Mouse (Mus musculus) gonadal fat pad, adult 2 months (tissue): ENCODE measurements around the gene Heyl. TPM values are rescaled to one million over a fixed set of nuclear protein-coding genes. Genes with fewer than 3 reads are reported as not detected.

Experiments
- DNase-seq: peaks from one replicate; pipeline ENCODE4 v3.0.0-alpha.2; 2012; ENCODE audit warnings: low read depth
- polyA plus RNA-seq: library from polyadenylated mRNA; depleted of rRNA; stranded (reverse); fragments of >200 nt; gene quantifications from 2 replicates; pipeline ENCODE4 v1.2.3, GENCODE M21; 2012; rRNA removed

The Heyl gene
- polyA plus RNA-seq = 7.3 and 8.5 TPM in 2 replicates

DNA sequence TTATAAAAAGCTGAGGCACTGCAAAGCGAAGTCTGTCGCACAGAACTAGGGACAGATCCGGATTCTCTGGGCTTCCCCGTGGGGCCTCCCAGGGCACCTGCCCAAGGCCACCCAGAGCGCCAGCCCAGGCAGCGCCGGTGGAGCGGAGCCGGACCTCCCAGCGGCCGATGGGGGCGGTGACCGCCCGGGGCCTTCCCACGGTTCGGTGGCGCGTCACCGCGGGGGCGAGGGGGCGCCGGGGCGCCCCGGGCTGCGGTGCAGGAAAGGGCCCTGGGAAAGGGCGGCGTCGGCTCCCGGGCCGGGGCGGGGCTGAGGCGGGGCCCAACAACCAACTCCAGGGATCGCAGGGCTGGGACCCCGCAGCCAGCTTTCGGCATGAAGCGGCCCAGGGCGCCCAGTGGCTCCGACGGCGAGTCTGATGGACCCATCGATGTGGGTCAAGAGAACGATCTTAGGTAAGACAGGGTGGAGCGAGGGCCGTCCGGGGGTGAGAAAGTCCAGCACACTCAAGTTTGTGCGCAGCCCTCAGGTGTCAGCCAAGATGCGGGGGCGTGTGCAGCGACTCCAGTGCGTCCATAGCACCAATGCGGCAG lies at the start of gene Heyl:
Gene Heyl, plus strand, starts transcription at position 65 of the 593 bp plus-strand sequence.
- no peak for DNase-seq

DNA sequence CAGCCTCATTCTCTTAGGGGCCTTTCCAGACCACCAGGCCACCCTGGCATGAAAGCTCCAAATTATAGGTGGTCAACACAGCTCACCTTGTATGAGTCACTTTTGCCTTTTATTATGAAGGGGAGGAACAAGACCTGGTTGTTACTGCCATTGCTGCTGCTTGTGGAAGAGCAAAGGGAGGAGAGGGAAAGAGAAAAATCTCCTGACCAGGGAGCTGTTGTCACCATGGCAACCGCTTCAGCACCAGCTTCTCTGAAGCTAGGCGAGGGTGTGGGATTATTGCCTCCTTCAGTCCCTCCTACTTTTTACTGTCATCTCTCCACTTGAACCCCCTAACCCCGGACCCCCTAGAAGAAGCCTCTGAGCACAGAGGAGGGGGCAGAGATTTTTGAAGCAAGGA lies 48.5 kb upstream of the Heyl start:
- DNase-seq = no peak

DNA sequence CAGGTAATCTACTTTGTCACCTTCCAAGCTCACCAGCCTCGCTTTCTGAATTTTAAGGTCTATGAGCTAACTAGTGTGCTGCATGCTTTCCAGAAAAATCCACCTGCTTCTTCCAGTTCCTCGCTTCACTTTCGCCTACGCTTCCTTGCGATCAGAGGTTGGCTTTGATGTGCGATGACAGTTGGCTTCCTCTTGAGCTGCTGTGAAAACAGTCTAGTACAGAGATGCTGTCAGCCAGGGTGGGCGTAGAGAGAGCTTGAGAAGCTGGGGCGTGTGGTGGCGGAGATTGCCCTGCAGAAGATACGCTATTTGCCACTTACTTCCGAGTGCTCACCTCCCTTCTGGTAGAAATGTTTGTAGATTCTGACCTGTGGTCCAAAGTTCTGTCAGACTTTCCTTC lies 41.0 kb upstream of the Heyl start:
- no peak for DNase-seq

DNA sequence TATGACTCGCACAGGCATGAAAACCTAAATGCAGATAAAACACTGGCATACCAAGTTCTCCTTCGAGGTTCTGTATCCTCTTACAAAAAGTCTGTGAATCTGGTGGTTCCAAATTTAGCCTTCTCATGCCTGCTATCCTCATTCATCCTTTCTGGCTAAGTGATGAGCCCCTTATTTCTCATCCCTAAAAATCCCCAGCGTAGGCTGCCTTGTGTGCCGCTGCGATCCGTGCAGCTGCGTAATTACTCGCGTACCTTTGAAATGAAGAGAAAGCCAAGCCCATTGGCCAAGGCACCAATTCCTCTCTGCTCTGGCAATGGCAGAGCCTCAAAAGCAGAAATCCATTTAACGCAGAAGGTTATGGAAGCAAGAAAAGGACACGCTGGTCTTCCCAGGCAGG lies 39.6 kb upstream of the Heyl start:
- no peak for DNase-seq

DNA sequence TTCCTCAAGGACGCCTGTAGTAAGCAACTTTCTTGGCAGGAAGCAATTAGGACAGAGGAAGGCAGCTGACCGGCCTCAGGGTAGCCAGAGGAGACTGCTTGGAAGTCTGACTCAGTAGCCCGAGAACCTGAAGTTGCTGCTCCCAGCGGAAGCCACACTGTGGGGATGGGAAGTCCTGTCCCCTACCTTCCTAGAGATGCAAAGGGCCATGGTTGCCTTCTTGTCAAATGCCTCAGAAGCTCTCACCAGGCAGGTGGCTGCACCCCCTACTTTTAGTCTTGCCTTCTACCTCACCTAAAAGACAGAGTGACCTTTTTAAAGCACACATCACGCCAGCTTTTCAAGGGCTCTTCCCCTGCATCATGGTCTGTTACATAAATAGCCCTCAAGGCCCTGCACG lies 36.7 kb upstream of the Heyl start:
- no peak for DNase-seq

DNA sequence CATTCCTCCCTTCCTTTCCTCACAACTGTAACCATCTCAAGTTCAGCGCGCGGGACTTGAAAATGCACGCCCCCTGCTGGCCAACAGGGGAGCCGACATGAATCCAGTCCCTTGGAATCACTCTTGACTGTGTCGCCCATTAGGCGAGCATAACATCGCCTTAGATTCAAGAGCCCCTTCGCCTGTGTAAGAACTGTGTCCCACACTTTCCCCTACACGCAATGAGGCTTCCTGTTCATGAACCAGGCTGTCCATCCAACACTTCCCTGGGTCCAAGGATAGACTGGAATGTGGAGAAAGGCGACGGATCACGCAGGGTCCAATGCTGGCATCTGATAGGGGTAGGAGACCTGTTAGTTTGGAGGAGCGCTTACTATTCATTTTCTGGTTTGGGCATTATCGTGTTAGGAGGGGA lies 32.6 kb upstream of the Heyl start:
- DNase-seq = no peak

DNA sequence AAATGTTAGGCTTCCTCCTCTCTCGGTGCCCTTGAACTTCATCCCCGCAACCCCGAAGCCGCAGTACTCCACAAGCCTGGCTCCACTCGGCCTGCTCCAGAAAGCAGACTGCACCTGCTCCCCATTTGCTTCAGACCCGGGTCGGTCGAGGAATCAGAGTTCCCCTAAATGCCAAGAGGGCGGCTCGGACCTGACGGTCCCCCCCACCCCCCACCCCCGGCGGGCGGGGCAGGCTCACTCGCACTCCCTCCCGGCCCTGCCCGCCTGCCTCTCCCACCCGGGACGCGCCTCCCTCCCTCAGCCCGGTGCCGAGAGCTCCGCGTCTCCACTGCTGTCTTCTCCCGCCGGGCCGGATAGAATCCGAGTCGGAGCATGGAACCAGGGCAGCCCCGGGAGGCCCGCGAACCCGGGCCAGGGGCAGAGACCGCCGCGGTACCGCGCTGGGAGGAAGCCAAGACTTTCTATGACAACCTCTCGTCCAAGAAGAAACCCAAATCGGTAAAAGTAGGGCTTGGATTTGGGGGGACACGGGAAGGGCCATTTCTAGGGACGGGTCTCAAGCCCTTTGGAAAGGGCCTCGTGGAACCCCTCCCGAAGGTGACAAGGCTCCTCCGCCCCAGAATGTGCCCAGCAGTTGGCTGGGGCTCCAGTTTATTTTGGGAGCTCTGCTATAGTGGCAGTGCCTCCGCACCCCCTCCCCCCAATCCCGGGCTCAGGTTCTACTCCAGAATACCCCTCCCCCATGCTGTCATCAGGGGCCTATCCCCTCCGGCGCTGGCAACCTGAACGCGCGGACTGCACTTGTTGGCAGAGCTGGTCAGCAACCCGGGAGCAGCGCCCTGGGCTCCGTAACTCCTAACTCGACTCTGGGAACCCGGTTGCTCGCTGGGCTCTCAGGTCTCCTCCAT lies 31.9 kb upstream of the Heyl start, which contains the start of gene Nt5c1a:
Gene Nt5c1a, plus strand, starts transcription at position 319 of the 908 bp plus-strand sequence.
- DNase-seq = no peak

DNA sequence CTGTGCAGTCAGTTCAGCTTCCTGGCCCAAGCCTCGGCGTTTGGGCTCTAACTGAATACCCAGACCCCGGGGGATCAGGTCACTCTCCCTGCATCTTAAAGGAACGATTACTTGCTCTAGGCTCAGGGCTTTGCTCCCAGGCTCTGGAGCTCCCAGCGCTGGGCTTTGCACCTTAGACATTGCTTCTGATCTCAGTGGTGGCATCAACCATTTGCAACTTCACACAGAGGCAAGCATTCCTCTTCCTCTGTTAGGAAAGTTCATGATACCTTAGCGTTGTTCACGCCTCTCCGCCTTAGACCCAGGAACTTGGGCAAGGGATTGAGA lies 31.3 kb upstream of the Heyl start:
- no peak for DNase-seq

DNA sequence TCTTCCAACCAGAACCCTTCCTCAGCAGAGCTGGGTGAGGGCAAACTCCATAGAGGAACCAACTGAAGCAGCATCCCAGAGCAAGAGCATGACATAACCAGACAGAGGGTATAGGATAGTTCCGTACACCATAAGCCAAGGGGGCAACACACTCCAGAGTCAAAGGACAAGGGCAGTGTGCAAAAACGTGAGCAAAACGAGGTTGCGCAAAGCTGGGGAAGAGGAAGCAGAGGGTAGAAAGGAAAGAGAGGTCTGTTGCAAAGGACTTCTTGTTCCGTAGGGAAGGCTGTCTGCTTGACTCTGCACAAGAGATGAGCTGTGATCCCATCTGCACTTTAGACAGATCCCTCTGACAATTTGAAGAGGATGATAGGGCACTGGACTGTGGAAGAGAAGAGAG lies 26.0 kb upstream of the Heyl start:
- DNase-seq = no peak

DNA sequence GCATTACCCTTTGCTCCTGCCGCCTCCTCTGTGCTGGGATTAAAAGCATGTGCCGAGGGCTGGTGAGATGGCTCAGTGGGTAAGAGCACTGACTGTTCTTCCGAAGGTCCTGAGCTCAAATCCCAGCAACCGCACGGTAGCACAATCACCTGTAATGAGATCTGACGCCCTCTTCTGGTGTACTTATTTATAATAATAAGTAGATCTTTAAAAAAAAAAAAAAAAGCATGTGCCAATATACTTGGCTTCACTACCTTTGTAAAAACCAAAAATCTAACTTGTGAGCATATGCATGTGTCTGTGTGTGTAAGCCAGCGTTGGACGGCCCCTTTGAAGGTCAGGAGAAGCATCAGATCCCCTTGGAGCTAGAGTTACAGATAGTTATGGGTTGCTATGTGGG lies 22.4 kb upstream of the Heyl start:
- DNase-seq = no peak

DNA sequence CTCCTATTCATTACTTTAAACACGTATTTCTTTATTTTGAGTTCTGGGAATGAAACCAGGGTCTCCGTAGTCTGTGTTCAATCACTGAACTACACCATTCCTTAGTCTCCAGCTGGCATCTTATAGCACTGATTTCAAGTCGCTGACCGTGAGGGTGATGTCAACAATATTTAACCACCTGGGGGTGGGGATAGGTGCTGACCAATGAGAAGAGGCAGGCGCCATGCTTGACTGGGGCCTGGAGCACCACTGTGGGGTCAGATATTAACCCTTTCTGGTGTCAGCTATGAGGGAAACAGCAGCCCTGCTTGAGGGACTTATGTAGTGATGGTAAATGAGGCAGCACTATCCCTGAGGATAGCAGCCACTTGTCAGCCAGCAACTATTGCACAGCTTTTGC lies 21.9 kb upstream of the Heyl start:
- DNase-seq = no peak

DNA sequence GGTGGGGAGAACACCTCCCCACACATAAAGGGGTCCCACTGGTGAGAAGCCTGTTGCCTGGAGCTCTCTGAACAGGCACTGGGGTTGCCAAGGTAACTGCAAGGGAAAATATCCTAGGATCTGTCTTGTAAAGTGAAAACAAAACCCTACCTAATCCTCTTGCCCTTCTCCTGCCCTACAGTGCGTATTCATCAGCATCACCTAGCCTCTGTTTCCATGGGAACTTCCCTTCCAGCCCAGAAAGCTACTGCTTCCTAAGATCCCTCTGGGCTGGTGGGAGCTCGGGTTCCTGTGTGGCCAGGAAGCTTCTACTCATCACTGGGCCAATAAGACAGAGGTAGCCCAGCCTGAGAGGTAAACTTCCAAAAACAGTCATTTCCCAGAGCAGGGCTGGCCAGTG lies 21.0 kb upstream of the Heyl start:
- DNase-seq = no peak

- DNase-seq = no peak
These were observed 19.4 kb upstream of the Heyl start for GRCm38 (mm10) chr4:123213975-123214374.

- DNase-seq = no peak
These were observed 18.0 kb upstream of the Heyl start for GRCm38 (mm10) chr4:123215367-123215766.

DNA sequence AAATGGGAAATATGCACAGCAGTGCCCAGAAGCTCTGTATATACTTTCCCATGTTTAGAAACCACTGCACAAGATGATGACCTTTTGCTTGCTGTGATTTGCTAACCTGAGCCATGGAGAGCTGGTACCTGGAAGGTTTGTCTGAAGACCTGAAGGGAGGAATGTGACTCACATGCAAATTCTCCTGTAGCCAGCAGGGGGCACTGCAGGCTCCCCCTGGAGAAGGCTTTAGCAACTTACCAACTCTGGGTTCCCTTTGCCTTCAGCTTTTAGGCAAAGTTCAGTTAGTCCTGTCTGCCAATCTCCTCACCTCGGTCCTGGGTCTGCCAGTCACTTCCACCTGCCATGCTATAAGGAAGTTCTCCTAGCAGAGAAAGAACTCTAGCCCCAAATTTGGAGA lies 16.6 kb upstream of the Heyl start:
- no peak for DNase-seq

DNA sequence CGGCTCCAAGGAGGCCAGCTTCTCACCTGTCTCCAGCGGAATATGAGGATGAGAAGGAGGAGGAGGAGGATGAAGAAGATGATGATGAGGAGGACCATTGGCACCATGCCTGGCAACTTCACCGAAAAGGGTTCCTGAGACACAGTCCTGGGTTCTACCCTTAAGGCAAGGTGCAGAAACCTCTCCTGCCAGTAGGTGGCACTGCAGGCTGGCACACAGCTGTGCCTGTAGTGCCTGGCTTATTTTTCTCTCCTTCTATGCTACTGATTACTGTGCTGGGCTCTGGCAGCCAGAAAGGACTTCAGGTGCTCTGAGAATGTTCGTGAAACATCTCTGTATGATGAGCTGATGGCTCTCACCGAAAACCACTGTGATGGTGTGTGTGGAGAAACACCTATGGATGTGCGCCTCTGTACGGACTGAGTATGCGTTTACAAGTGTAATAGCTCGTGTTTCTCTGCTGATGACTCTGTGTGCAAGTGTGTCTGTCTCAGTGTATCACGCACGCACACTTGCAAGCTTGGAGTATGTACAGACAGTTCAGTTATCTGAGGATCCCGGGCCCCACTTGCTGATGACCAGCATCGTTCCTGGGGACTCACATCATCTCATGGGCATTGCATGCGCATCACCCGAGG lies 13.5 kb upstream of the Heyl start:
- no peak for DNase-seq

- no peak for DNase-seq
These were observed 12.7 kb upstream of the Heyl start for GRCm38 (mm10) chr4:123220637-123221036.

DNA sequence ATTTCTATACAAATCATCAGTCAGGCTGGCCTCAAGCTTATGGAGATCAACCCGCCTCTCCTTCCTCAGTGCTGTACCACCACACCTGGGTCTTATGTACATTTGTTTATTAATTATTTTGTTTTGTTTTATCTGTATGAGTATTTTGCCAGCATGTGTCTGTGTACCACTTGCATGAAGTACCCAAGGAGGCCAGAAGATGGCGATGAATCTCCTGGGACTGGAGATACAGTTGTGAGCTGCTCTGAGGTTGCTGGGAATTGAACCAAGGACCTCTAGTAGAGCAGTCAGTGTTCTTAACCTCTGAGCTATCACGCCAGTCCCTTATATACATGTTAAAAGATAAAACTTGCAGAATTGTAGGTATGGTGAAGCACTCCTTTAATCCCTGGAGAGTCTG lies 10.0 kb upstream of the Heyl start:
- no peak for DNase-seq

GRCm38 (mm10) chr4:123225718-123226403 lies 7.5 kb upstream of the Heyl start:
- no peak for DNase-seq

DNA sequence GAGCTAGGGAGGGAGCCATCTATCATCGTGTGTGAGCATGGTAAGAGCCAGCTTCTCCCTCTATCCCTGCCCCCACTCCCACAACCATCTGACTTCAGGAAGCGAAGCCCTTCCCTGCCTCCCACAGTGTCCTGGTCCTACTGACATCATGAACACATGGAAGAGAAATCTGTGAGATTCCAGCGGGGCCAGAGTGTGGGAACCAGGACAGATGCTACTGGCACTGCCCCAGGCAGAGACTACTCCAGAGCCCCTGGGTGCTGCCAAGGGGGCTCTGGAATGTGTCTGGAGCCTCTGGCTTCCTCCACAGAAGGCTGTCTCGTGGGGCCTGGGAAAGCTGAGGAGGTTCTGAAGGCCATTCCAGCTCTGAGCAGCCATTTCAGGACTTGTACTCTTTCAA lies 5.6 kb upstream of the Heyl start:
- DNase-seq = no peak

- no peak for DNase-seq
These were observed 5.1 kb upstream of the Heyl start for GRCm38 (mm10) chr4:123228270-123228669.

GRCm38 (mm10) chr4:123229166-123229565 lies 4.2 kb upstream of the Heyl start:
- no peak for DNase-seq
